Mouse (Mus musculus): ENCODE data around the gene Bcl10.
A peak's percentile ranks its signal among the peaks of the same experiment; 100 is the strongest.
"Not testable (repeated sequence)": the region's sequence is repeated elsewhere in the genome, so short reads cannot be mapped to it uniquely, and the experiment has no call there.

Bcl10 gene

DNA sequence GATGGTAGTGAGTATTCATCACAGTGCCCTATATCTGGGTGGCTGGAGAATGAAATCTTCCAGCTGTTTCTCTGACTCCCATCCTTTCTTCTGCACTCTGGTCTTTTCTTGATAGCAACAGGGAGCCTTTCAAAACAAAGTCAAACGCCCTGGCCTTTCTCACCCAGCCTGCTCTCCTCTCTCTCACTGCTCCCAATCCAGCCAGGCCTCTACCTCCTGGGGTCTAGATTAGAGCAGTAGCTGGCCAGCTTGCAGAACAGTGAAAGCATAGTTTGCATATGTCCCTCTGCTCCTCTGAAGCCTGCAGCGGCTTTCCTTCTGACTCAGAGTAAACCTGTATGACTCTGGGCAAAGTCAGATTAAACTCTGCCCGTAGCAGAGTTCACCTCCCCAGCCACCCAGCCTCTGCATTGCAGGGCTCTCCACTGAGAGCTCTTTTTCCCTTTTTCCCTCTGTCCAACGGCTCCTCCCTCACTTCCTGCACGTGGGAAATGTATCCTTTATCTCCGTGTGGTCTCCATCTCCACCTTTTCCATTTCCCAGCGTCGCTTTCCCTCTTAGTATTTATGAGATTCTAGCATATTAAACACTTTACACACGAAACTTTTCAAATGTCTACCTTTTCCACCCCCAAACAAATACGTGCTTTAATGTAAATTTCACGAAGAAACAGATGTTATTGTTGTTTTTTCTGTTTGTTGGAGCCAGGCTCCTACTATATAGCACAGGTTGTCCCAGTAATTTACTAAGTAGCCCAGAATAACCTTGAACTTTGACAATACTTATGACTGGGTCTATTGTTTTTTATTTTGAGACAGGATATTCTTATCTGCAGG, at the start of gene Bcl10:
TSS of gene Bcl10 (plus strand) at position 786 of the 836 bp plus-strand sequence.
- DNase-seq (ENCODE audit: low read depth, low spot score): no peak

DNA sequence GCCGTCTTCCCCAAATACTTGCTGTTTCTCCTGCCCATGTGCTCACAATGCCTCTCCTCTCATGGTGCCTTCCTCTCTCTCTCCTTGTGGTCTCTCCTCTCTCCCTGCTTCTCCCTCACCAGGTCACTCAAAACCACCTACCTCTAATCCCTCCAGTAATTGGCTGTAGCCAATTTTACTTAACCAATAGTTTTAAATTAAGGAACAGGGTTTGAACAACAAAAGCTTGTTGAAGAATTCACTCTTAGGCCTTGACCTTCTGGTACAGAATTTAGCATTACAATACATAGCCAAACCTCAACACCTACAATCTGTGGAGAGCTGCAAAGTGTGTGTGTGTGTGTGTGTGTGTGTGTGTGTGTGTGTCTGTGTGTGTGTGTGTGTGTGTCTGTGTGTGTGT, 49.3 kb upstream of the Bcl10 start:
- no peak for DNase-seq (ENCODE audit: low read depth, low spot score)

GRCm38 (mm10) chr3:145874126-145874525, 48.5 kb upstream of the Bcl10 start:
- DNase-seq (ENCODE audit: low read depth, low spot score): no peak

DNA sequence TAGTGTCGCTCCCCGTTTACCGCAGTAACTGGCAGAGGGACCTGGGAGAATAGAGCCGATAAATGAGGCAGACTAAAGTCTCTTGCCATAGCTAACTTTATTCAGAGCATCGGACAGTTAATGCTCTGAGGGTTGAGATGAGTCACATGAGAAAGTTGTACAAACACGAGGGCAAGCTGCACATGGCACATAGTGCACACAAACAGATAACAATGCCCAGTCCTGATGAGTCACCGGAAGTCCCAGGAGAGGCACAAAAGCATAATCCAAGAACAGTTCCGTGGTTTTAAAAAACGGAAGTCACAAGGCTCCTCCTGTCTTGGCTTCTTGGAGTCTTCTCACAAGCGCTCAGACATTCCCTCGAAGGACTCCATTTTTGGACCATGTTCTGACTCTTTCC, 46.5 kb upstream of the Bcl10 start:
- DNase-seq (ENCODE audit: low read depth, low spot score): no peak

DNA sequence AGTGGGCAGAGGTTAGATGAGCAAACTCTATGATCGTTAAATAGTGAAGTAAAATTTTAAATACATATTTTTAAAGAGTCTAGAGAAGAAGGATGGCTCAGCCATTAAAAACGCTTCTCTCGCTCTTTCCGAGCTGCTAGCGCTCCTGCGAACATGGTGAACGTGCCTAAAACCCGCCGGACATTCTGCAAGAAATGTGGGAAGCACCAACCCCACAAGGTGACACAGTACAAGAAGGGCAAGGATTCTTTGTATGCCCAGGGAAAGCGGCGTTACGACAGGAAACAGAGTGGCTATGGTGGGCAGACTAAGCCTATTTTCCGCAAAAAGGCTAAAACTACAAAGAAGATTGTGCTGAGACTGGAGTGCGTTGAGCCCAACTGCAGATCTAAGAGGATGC, 43.7 kb upstream of the Bcl10 start:
- not testable (repeated sequence) for DNase-seq (ENCODE audit: low read depth, low spot score)

- DNase-seq (ENCODE audit: low read depth, low spot score): no peak
These were observed 42.3 kb upstream of the Bcl10 start for GRCm38 (mm10) chr3:145880335-145880734.

GRCm38 (mm10) chr3:145882076-145882874, 40.3 kb upstream of the Bcl10 start:
- DNase-seq (ENCODE audit: low read depth, low spot score): no peak

DNA sequence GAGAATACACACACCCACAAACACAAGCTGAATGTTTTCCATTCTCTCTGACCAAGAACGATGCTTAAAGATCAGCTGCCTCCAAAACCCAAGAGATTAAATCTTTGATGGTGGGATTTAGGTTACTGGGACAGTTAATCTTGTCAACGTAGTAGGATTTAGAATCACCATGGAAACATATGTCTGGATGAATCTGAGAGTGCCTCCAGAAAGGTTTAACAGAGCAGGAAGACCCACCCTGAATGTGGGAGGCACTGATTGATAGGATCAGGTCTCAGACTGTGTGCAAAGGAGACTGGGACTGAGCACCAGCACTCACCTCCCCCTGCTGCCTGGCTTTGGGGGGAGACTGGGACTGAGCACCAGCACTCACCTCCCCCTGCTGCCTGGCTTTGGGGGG, 39.4 kb upstream of the Bcl10 start:
- no peak for DNase-seq (ENCODE audit: low read depth, low spot score)

GRCm38 (mm10) chr3:145885376-145885775, 37.2 kb upstream of the Bcl10 start:
- DNase-seq (ENCODE audit: low read depth, low spot score): no peak

DNA sequence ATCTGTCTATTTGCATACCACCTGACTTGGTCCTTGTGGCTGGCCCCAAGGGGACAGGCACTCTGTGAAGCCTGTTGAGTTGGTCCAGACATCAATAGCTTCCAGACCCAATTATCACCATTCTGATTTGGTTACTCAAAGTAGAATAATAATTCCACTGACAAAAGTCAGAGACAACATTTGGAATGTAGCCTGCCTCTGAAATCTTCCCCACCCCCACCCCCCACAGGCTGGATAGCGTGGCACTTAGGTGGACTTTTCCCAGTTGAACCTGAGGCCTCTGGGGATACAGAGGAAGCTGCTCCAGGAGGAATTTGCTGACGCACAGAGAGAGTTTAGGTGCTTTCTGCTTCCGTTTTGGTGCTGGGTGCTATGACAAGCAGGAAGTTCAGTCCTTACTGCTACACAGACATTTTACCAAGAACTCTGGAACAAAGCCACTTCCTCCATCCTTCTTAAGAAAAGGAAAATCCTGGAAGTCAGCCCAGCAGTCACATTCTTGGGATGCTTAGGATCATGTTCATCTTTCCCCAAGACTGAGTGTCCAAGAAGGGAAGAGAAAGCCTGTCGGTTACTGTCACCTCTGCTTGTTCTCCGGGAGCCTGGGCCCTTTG, 36.6 kb upstream of the Bcl10 start:
- no peak for DNase-seq (ENCODE audit: low read depth, low spot score)

GRCm38 (mm10) chr3:145887430-145887971, 35.1 kb upstream of the Bcl10 start:
- no peak for DNase-seq (ENCODE audit: low read depth, low spot score)

GRCm38 (mm10) chr3:145890346-145891132, 32.1 kb upstream of the Bcl10 start:
- DNase-seq (ENCODE audit: low read depth, low spot score): no peak

DNA sequence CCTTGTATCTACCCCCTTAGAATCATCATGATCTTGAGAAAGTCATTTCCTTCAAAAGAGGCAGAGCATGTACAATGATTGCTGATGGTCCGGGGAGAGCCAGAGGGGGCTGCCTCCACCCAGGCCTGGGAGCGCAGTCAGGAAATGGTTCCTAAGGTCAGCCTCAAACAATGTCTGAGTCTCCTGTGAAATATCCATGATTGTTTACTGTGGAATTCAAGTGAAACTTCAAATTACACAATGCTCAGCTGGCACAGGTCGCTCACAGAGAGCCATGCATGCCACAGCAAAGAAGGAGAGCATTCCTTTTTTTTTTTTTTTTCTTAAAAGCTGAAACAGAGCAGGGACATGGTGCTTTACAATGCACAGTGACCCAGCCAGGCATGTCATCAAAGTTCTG, 30.2 kb upstream of the Bcl10 start:
- no peak for DNase-seq (ENCODE audit: low read depth, low spot score)

- no peak for DNase-seq (ENCODE audit: low read depth, low spot score)
These were observed 28.5 kb upstream of the Bcl10 start for GRCm38 (mm10) chr3:145894131-145894530.

DNA sequence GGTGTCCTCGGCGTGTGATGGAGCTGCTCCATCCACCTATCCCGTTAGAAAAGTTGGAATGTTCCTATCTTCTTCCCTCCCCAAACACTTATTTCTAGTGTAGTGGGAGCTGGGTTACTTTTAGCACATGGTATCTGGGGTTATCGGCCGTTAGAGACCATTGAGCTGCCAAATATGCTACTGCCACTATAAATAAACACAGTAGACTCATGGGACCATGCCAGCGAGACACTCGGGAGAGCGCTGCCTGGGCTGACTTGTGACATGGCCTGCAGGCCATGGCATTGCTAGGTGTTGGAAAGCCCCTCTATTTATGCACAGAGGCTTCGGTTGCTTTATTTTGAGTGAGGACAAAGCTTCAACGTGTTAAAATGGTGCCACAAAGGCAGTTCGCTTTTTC, 24.9 kb upstream of the Bcl10 start:
- DNase-seq (ENCODE audit: low read depth, low spot score): no peak

- no peak for DNase-seq (ENCODE audit: low read depth, low spot score)
These were observed 22.8 kb upstream of the Bcl10 start for GRCm38 (mm10) chr3:145899832-145900231.

- no peak for DNase-seq (ENCODE audit: low read depth, low spot score)
These were observed 19.1 kb upstream of the Bcl10 start for GRCm38 (mm10) chr3:145903530-145903929.

DNA sequence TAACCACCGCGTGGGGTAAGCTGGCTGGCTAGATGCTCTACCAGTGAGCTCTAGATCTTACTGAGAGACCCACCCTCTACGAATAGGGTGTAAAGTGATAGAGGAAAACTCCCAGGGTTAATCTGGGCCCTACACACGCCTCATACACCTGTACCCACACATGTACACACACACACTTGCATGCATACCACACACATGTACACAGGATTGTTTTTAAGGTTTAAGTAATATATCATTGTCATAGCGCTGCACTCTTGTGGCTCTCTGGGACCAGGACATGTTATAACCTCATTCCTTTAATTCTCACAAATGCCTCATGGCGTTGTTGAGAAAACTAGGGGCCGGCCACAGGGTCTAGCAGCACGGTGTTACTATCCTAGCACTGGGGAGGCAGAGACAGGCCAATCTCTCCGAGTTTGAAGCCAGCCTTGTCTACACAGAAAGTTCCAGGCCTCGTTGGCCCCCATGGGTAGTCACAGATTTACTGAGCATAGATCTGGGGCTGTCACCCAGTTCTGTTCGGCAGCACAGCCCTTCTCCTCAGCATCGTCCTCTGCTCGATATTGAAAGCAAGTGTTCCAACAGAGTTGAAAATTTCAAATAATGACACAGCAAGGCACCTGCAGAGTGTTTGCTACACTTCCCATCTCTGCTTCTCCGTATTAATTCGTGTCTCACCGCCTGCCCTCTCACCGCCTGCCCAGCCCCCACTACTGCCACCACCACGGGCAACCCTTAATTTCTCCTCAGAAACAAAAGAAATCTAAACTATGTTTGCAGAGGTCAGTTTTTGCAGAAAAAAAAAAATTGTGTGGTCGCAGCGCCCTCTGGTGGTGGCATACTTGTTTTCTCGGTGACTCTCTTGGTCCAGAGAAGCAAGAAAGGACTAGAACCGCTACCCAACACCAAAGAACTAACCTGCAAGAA, 17.5 kb upstream of the Bcl10 start:
- DNase-seq (ENCODE audit: low read depth, low spot score): peak; percentile 26

- DNase-seq (ENCODE audit: low read depth, low spot score): no peak
These were observed 16.0 kb upstream of the Bcl10 start for GRCm38 (mm10) chr3:145906582-145906981.

DNA sequence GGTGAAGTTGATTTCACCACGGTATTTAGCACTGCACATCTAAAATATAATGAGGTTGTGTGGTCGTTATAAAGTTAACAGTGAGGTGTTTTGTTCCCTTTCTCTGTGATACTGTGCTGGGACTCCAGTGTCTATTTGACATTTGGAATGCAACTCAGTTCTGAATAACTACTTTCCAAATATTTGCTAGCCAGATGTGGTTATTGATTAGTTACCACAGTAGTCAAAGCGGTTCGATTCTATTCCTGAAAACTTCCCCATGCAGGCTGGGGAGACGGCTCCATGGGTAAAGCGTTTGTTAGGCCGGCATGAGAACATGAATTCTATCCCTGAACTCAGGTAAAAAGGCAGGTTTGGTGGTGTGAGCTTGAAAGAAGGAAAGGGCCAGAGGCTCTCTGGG, 10.1 kb upstream of the Bcl10 start:
- DNase-seq (ENCODE audit: low read depth, low spot score): no peak

Measured in c-Kit-negative CD71-positive TER-119-positive erythroid progenitor cells, embryonic 14.5 days (primary cell).